Mouse (Mus musculus) myocyte (in vitro differentiated cells): ENCODE results near the gene Zfp580.

Source experiments
- E2F4 ChIP-seq: IDR thresholded peaks from one replicate; pipeline ENCODE4 v1.6.1; 2011; ENCODE audit warnings: mild to moderate bottlenecking, control low read depth, moderate library complexity; ENCODE audit not compliant: insufficient read depth
- POLR2A ChIP-seq: IDR thresholded peaks from one replicate; pipeline ENCODE4 v1.6.1; 2011; ENCODE audit warnings: low read depth, mild to moderate bottlenecking, control low read depth, moderate library complexity; ENCODE audit not compliant: insufficient read length
- POLR2AphosphoS2 ChIP-seq: IDR thresholded peaks from one replicate; pipeline ENCODE4 v1.6.1; 2011; ENCODE audit warnings: low read depth, control low read depth; ENCODE audit not compliant: insufficient read length
- TCF12 ChIP-seq: IDR thresholded peaks from one replicate; pipeline ENCODE4 v1.6.1; 2011; ENCODE audit warnings: mild to moderate bottlenecking, control low read depth; ENCODE audit not compliant: poor library complexity, insufficient read depth, severe bottlenecking
- USF1 ChIP-seq: IDR thresholded peaks from one replicate; pipeline ENCODE4 v1.6.1; 2011; ENCODE audit warnings: low read depth, mild to moderate bottlenecking, control low read depth, moderate library complexity

GRCm38 (mm10) chr7:5073586-5073985 lies 22.2 kb downstream of the Zfp580 start:
- TF ChIP-seq USF1 (no peak), POLR2AphosphoS2 (no peak), POLR2A (no peak), TCF12 (no peak), E2F4 (no peak)
